Mouse (Mus musculus) heart, embryonic 16.5 days (tissue): Measurements from ENCODE around the gene B3gat3. TPM values are rescaled to one million over a fixed set of nuclear protein-coding genes. Genes with fewer than 3 reads are reported as not detected.
A peak's percentile ranks its signal among the peaks of the same experiment; 100 is the strongest.

ENCODE experiments used
- ATAC-seq: fragments of 200-750 bp; cut with Nextera tagmentation; replicated peaks from 2 replicates; pipeline ENCODE4 v1.8.0; 2017; ENCODE audit warnings: moderate number of reproducible peaks; ENCODE audit not compliant: insufficient read depth, low FRiP score; ENCODE audit errors: extremely low read depth
- H3K27ac ChIP-seq: fragments of 300-500 bp; sonication (generic); 2 replicates; pipeline ENCODE4 v1.5.1; 2014; ENCODE audit warnings: mild to moderate bottlenecking, low read length, control low read depth, moderate library complexity
- H3K27me3 ChIP-seq: fragments of 300-500 bp; sonication (generic); 2 replicates; pipeline ENCODE4 v1.6.1; 2014; ENCODE audit warnings: low read length, mixed read lengths; ENCODE audit not compliant: control insufficient read depth, insufficient read depth
- H3K36me3 ChIP-seq: fragments of 300-500 bp; sonication (generic); 2 replicates; pipeline ENCODE4 v1.6.1; 2014; ENCODE audit not compliant: control insufficient read depth, insufficient read depth
- H3K4me1 ChIP-seq: fragments of 300-500 bp; sonication (generic); 2 replicates; pipeline ENCODE4 v1.6.1; 2014; ENCODE audit warnings: low read length, mixed read lengths; ENCODE audit not compliant: control insufficient read depth, insufficient read depth
- H3K4me2 ChIP-seq: fragments of 300-500 bp; sonication (generic); 2 replicates; pipeline ENCODE4 v1.6.1; 2014; ENCODE audit warnings: low read depth, mild to moderate bottlenecking, control low read depth, low read length
- H3K4me3 ChIP-seq: fragments of 300-500 bp; sonication (generic); 2 replicates; pipeline ENCODE4 v1.5.1; 2014; ENCODE audit warnings: mild to moderate bottlenecking, control low read depth, low read length
- H3K9ac ChIP-seq: fragments of 300-500 bp; sonication (generic); 2 replicates; pipeline ENCODE4 v1.6.1; 2014; ENCODE audit warnings: low read length, control low read depth
- H3K9me3 ChIP-seq: fragments of 300-500 bp; sonication (generic); replicated peaks from 2 replicates; pipeline ENCODE4 v1.6.1; 2016; ENCODE audit warnings: low read length; ENCODE audit not compliant: control insufficient read depth
- WGBS: fragments of 180-500 bp; shearing (Covaris S2); extraction: QIAGEN DNeasy Blood & Tissue Kit; methylation state at CpG from one replicate; pipeline ENCODE4 v1.1.7; 2014; 5-methylcytosine and 5-hydroxymethylcytosine counted together
- polyA plus RNA-seq: library from polyadenylated mRNA; unstranded; fragments of >200 nt; fragmentation: Nextera tagmentation; extraction: Ambion mirVana; gene quantifications from 2 replicates; pipeline ENCODE4 v1.2.1, GENCODE M21; 2015

The B3gat3 gene
- polyA plus RNA-seq, 1 experiment from 2014 or later = 32.7 TPM

DNA sequence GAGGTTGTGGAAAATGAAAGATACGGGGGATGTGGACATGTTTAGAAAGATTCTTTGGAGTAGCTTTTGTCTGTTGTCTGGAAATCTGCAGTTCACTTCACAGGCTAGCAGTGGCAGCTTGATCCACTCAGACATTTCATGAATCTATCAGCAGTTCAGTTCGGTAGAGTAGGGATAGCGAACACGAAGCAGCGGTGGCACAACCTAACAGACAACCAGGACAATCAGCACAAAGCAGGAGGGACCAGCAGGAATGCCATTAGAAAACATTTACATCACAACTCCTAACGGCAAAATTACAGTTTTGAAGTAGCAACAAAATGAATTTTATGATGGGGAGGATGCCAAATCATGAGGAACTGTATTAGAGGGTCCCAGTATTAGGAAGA lies 496 bp upstream of the B3gat3 start:
- Histone ChIP-seq H3K4me2 (peak overlapping the region; percentile 72), H3K27me3 (no peaks in the 10 kb centered on the region), H3K27ac (peak overlapping the region; percentile 89), H3K9me3 (no peaks in the 10 kb centered on the region), H3K36me3 (peaks cover 21% of the 10 kb centered on the region), H3K4me3 (peak overlapping the region; percentile 83), H3K9ac (peak overlapping the region; percentile 87), H3K4me1 (peaks cover 12% of the 10 kb centered on the region)
- ATAC-seq = no peak
- WGBS = 55% methylated on average over 6 of the region's 6 CpGs

DNA sequence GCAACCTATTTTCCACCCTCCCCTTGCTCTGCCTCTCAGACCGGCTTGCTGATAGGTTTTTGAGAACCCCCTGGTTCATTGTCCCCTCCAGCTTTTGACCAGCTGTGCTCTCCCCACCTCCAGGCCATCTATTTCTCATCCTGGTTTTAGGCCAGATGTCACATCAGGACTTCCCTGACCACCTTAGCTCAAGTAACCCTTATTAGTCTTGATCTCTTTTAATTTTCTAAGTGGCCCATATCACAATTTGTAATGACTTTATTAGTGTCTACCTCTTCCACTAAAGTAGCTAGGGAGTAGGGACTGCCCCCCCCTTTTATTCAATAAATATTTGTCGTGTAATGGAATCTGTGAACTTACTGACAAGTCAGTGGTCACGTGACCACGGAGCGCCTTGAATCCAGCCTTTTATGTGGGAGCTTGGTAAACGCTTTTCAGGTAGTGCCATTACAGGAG lies 690 bp downstream of the B3gat3 start:
- Histone ChIP-seq H3K4me1 (peaks cover 12% of the 10 kb centered on the region), H3K27ac (peak overlapping the region; percentile 89), H3K27me3 (no peaks in the 10 kb centered on the region), H3K9me3 (no peaks in the 10 kb centered on the region), H3K4me3 (peak overlapping the region; percentile 83), H3K36me3 (peaks cover 12% of the 10 kb centered on the region), H3K4me2 (peak overlapping the region; percentile 72), H3K9ac (peak overlapping the region; percentile 87)
- ATAC-seq = no peak
- WGBS = 1% methylated on average over 6 of the region's 6 CpGs

DNA sequence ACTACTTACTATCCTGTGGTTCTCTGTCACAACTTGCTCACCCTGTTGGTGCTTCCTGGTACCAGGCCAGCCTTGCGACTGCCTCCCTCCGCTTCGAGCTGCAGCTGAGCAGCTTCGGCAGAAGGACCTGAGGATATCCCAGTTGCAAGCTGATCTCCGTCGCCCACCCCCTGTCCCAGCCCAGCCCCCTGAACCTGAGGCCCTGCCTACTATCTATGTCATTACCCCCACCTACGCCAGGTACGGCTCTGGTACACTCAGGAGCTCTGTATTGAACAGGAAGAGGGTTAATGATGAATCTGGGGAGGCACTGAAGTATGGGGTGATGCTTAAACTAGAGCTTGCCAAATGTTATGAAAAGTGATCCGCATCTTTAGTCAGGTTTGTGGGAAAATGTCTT lies 1.6 kb downstream of the B3gat3 start:
- Histone ChIP-seq H3K4me2 (no peak overlapping the region), H3K4me1 (peaks cover 12% of the 10 kb centered on the region), H3K27me3 (no peaks in the 10 kb centered on the region), H3K4me3 (no peak overlapping the region), H3K27ac (no peak overlapping the region), H3K9ac (no peak overlapping the region), H3K36me3 (peaks cover 9% of the 10 kb centered on the region; the same call in 1 of the 2 replicates), H3K9me3 (no peaks in the 10 kb centered on the region)
- ATAC-seq = no peak
- WGBS = 65% methylated on average over 9 of the region's 9 CpGs

DNA sequence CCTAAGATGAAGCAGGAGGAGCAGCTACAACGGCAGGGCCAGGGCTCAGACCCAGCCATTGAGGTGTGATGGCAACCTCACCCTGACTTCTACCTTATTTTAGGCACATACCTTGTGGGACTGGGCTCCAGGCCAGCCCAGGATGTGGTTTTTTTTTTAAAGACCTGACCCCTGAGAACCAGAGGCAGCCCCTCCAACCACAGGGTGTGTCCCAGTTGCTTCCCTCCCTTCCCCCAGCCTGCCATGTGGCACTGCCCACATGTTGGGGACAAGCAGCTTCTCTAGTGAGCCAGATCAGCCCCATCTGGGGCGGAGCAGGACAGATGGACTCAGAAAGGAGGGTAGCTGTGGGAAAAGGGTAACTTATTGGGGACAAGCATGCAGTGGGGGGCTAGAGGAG lies 6.6 kb downstream of the B3gat3 start:
- ATAC-seq = no peak
- Histone ChIP-seq H3K4me3 (no peak overlapping the region), H3K36me3 (peaks cover 16% of the 10 kb centered on the region), H3K9me3 (no peaks in the 10 kb centered on the region), H3K9ac (no peak overlapping the region), H3K27ac (no peak overlapping the region), H3K4me1 (peaks cover 17% of the 10 kb centered on the region), H3K27me3 (no peaks in the 10 kb centered on the region), H3K4me2 (no peak overlapping the region)
- 86% methylated on average over 2 of the region's 2 CpGs for WGBS

DNA sequence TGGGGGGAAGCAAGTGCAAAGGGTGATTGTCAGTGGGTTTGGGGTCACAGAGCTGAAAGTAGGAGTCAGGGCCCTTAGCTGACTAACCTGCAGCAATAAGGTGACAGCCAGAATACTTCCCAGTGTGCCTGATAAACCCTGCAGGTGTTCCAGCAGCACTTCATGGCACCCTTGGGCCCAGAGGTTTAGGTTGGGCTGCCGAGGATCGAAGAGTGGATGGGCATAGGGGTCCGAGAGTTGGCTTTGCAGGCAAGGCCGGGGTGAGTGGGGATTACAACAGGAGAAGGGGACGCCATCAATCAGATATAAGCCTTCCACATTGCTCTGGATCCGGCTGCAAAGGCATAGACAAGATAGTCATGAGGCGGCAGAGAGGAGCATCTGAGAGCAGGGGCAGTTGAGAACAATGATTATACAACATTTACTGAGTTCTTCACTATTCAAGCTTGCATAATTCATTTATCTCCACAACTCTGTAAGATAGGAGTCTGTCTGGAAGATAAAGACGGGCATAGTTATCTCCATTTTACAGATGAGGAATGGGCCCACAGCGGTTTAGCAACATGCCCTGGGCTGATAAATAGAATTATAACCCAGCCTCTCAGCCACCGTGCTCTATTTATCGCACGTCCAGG lies 7.8 kb downstream of the B3gat3 start:
- Histone ChIP-seq H3K4me2 (no peak overlapping the region), H3K9ac (no peak overlapping the region), H3K27ac (no peak overlapping the region), H3K4me1 (peaks cover 16% of the 10 kb centered on the region), H3K27me3 (no peaks in the 10 kb centered on the region), H3K36me3 (peaks cover 16% of the 10 kb centered on the region), H3K4me3 (no peak overlapping the region), H3K9me3 (no peaks in the 10 kb centered on the region)
- WGBS = 78% methylated on average over 12 of the region's 12 CpGs
- no peak for ATAC-seq

DNA sequence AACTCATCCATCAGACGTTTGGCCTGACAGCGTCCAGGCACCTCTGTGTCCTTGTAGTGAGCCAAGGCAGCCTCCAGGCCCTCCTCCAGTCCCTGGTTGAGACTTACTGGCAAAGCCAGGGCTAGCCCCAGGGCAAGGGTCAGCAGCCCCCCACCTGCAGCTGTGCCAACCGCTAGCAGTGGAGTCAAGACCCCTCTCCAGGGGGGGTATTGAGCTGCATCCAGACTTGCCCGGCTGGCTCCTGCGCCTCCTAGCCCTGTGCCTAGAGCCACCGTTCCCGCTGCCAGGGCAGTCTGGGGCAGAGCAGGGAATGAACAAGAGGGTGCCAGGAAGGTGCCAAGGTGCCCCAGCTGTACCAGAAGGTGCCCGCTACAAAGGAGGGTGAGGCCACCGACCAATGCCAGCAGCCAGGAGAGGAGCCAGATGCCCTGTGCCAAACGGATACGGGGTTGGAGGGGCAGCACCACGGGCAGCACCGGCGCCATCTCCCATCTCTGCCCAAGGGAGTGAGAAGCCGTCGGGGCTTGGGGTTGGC lies 8.6 kb downstream of the B3gat3 start:
- Histone ChIP-seq H3K36me3 (peaks cover 21% of the 10 kb centered on the region), H3K27ac (peak overlapping the region; percentile 84), H3K4me3 (peak overlapping the region; percentile 87), H3K4me2 (peak overlapping the region; percentile 86), H3K9ac (peak overlapping the region; percentile 92; the same call in 1 of the 2 replicates), H3K9me3 (no peaks in the 10 kb centered on the region), H3K27me3 (no peaks in the 10 kb centered on the region), H3K4me1 (peaks cover 16% of the 10 kb centered on the region)
- ATAC-seq = no peak; the same call in 1 of the 2 replicates
- WGBS = 21% methylated on average over 16 of the region's 16 CpGs

DNA sequence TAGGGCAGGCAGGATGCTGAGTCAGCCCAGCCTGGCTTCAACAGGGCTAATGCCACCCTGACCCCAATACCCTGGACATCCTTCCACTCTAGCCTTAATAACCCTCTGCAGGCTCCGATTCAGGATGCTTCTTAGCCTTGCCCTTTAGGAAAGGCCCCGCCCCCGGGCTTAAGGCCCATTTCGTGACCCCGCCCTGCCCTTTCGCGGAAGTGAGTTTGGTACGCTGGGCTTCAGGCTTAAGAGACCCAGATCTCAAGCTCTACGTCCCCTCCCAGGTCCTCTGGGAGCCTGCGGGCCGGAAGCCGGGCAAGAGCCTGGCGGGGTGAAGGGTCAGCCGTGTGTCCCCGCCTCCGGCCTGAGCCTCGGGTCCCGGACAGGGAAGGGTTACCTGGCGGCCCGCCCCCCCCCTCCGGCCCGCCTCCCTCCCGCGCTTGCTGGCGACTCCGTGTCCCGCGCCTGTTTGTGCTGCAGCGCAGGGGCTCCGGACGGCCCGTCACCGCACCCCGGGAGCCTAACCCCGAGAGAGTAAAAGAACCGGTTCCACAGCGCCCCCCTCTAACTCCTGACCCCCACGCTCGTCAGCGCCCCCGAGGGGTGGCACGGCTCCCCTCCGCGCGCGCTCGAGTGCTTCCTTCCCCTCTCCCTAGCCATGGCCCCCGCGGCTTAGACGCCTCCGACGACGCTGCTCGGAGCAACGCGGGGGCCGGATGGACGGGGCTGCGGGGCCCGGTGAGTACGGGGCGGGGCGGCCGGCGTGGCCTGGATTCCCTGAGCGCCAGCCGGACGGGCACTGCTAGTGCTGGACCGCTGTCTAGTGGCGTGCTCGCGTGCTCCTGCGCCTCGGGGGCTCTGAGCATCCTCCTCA lies 9.3 kb downstream of the B3gat3 start, which contains the start of the genes Rom1 and Eml3:
TSS of gene Rom1 (minus strand) at position 133 of the 865 bp plus-strand sequence.
TSS of gene Eml3 (plus strand) at position 329 of the 865 bp plus-strand sequence.
- Histone ChIP-seq H3K4me1 (peaks cover 16% of the 10 kb centered on the region), H3K36me3 (peaks cover 21% of the 10 kb centered on the region), H3K4me3 (peak within 1 kb of the TSS; percentile 87), H3K27me3 (no peaks in the 10 kb centered on the region), H3K9me3 (no peaks in the 10 kb centered on the region), H3K27ac (peak within 1 kb of the TSS; percentile 84), H3K9ac (peak within 1 kb of the TSS; percentile 92), H3K4me2 (peak within 1 kb of the TSS; percentile 86)
- ATAC-seq = peak; percentile 80
- WGBS = 0% methylated on average over 70 of the region's 74 CpGs

DNA sequence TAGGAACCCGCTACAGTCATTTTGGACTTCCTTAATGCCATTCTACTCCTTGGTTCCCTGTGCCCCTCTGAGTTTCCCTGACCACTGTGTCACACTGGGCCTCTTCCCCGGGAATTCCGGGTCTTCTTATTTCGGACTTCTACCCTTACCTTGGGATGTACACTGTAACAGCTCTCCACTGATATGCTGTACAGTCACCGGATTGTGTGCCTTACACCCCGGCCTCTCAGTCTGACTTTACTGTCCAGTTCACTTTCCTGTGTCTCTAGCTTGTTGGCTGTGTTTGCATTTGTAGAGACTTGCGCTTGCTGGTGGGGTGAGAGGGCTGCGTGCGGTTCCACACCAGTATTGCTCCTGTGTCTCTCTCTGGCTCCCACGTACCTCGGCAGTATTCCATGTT lies 9.9 kb downstream of the B3gat3 start:
- peaks cover 16% of the 10 kb centered on the region for H3K4me1 ChIP-seq
- no peaks in the 10 kb centered on the region for H3K9me3 ChIP-seq
- peak overlapping the region; percentile 86 for H3K4me2 ChIP-seq
- WGBS = 12% methylated on average over 11 of the region's 11 CpGs
- no peak for ATAC-seq
- H3K9ac ChIP-seq = peak overlapping the region; percentile 92
- no peaks in the 10 kb centered on the region for H3K27me3 ChIP-seq
- peaks cover 27% of the 10 kb centered on the region for H3K36me3 ChIP-seq
- H3K27ac ChIP-seq = peak overlapping the region; percentile 84
- peak overlapping the region; percentile 87 for H3K4me3 ChIP-seq
